Mouse (Mus musculus) MEL (cell line): ENCODE data around the gene Sft2d2. TPM values are rescaled to one million over a fixed set of nuclear protein-coding genes. Genes with fewer than 3 reads are reported as not detected.
A peak's percentile ranks its signal among the peaks of the same experiment; 100 is the strongest.

Experiments used
- DNase-seq: peaks from one replicate; pipeline ENCODE4 v3.0.0; 2011; ENCODE audit warnings: low read depth, low spot score
- H3K27ac ChIP-seq: 2 replicates; pipeline ENCODE4 v1.5.1; 2012; ENCODE audit warnings: low read depth, mild to moderate bottlenecking, control low read depth, low read length, moderate library complexity; ENCODE audit not compliant: control insufficient read depth
- H3K27me3 ChIP-seq, 2 experiments: fragments of 150-350 bp in 1 of 2; sonication (generic) in 1 of 2; 2 replicates each; pipeline ENCODE4 v1.6.1; 2012; ENCODE audit warnings: low read length in 2 of 2, mild to moderate bottlenecking in 2 of 2, improper control_type of control experiment in 1 of 2, moderate library complexity in 1 of 2; ENCODE audit not compliant: insufficient read depth in 2 of 2, control insufficient read depth in 1 of 2
- H3K36me3 ChIP-seq, 2 experiments: 2 replicates each; pipeline ENCODE4 v1.6.1; 2012 to 2014; ENCODE audit warnings: low read length in 2 of 2, improper control_type of control experiment in 1 of 2, inconsistent platforms in 1 of 2, mild to moderate bottlenecking in 1 of 2; ENCODE audit not compliant: insufficient read depth in 2 of 2, control insufficient read depth in 1 of 2
- H3K4me1 ChIP-seq, 2 experiments: fragments of 150-350 bp in 1 of 2; sonication (generic) in 1 of 2; 2 replicates each; pipeline ENCODE4 v1.6.1; 2012; ENCODE audit warnings: low read length in 2 of 2, improper control_type of control experiment in 1 of 2, mild to moderate bottlenecking in 1 of 2; ENCODE audit not compliant: insufficient read depth in 2 of 2, control insufficient read depth in 1 of 2
- H3K4me3 ChIP-seq, 2 experiments: fragments of 150-350 bp in 1 of 2; sonication (generic) in 1 of 2; 2 replicates each; pipeline ENCODE4 v1.5.1; 2012; ENCODE audit warnings: low read depth in 2 of 2, low read length in 2 of 2, mild to moderate bottlenecking in 2 of 2, moderate library complexity in 2 of 2, control low read depth in 1 of 2, improper control_type of control experiment in 1 of 2; ENCODE audit not compliant: control insufficient read depth in 1 of 2, insufficient read depth in 1 of 2
- H3K79me2 ChIP-seq: 2 replicates; pipeline ENCODE4 v1.6.1; 2012; ENCODE audit warnings: mild to moderate bottlenecking, low read length, moderate library complexity; ENCODE audit not compliant: control insufficient read depth, poor library complexity, insufficient read depth
- H3K9ac ChIP-seq: 2 replicates; pipeline ENCODE4 v1.6.1; 2012; ENCODE audit warnings: low read depth, mild to moderate bottlenecking, control low read depth, low read length, moderate library complexity; ENCODE audit not compliant: control insufficient read depth, poor library complexity, severe bottlenecking
- H3K9me3 ChIP-seq: fragments of 150-350 bp; sonication (generic); replicated peaks from 2 replicates; pipeline ENCODE4 v1.6.1; 2012; ENCODE audit warnings: mild to moderate bottlenecking, low read length, improper control_type of control experiment, moderate library complexity; ENCODE audit not compliant: insufficient read depth
- BHLHE40 ChIP-seq: IDR thresholded peaks from 2 replicates; pipeline ENCODE4 v1.6.1; 2012; ENCODE audit warnings: low read depth, mild to moderate bottlenecking, inconsistent platforms, low read length, improper control_type of control experiment, borderline replicate concordance
- CHD1 ChIP-seq: IDR thresholded peaks from 2 replicates; pipeline ENCODE4 v1.6.1; 2012; ENCODE audit warnings: low read depth, mild to moderate bottlenecking, inconsistent platforms, low read length, improper control_type of control experiment
- EP300 ChIP-seq, 2 experiments: IDR thresholded peaks; 2 replicates each; pipeline ENCODE4 v1.6.1; 2011; ENCODE audit warnings: improper control_type of control experiment in 2 of 2, low read length in 2 of 2, low read depth in 1 of 2, mild to moderate bottlenecking in 1 of 2
- ETS1 ChIP-seq: IDR thresholded peaks from 2 replicates; pipeline ENCODE4 v1.6.1; 2012; ENCODE audit warnings: low read depth, mild to moderate bottlenecking, inconsistent platforms, low read length, improper control_type of control experiment, moderate library complexity
- HCFC1 ChIP-seq: IDR thresholded peaks from 2 replicates; pipeline ENCODE4 v1.6.1; 2012; ENCODE audit warnings: low read depth, mild to moderate bottlenecking, inconsistent platforms, low read length, improper control_type of control experiment, moderate library complexity
- MXI1 ChIP-seq: IDR thresholded peaks from 2 replicates; pipeline ENCODE4 v1.6.1; 2011; ENCODE audit warnings: mild to moderate bottlenecking, low read depth, low read length, improper control_type of control experiment
- MYC ChIP-seq: IDR thresholded peaks from 2 replicates; pipeline ENCODE4 v1.6.1; 2011; ENCODE audit warnings: low read depth, mild to moderate bottlenecking, low read length, improper control_type of control experiment, moderate library complexity
- NELFE ChIP-seq: IDR thresholded peaks from 2 replicates; pipeline ENCODE4 v1.6.1; 2011; ENCODE audit warnings: low read depth, low read length, improper control_type of control experiment
- NRF1 ChIP-seq: IDR thresholded peaks from 2 replicates; pipeline ENCODE4 v1.6.1; 2014; ENCODE audit warnings: low read depth, mild to moderate bottlenecking, inconsistent platforms, low read length, improper control_type of control experiment, moderate library complexity; ENCODE audit not compliant: poor library complexity, insufficient read depth, severe bottlenecking
- POLR2AphosphoS5 ChIP-seq: IDR thresholded peaks from 2 replicates; pipeline ENCODE4 v1.6.1; 2012; ENCODE audit warnings: low read depth, borderline replicate concordance, mild to moderate bottlenecking, inconsistent platforms, low read length, moderate library complexity, mixed read lengths
- TAL1 ChIP-seq: IDR thresholded peaks from 2 replicates; pipeline ENCODE4 v1.6.1; 2012; ENCODE audit warnings: mild to moderate bottlenecking, inconsistent platforms, low read length, moderate library complexity, mixed read lengths
- TBP ChIP-seq: IDR thresholded peaks from 2 replicates; pipeline ENCODE4 v1.8.0; 2011; ENCODE audit warnings: low read depth, low read length, improper control_type of control experiment
- TCF12 ChIP-seq: IDR thresholded peaks from 2 replicates; pipeline ENCODE4 v1.6.1; 2014; ENCODE audit warnings: low read depth, mild to moderate bottlenecking, inconsistent platforms, low read length, improper control_type of control experiment, moderate library complexity
- USF1 ChIP-seq: IDR thresholded peaks from 2 replicates; pipeline ENCODE4 v1.6.1; 2014; ENCODE audit warnings: low read depth, mild to moderate bottlenecking, inconsistent platforms, low read length, improper control_type of control experiment, moderate library complexity
- USF2 ChIP-seq, 2 experiments: IDR thresholded peaks; 2 replicates each; pipeline ENCODE4 v1.6.1; 2011 to 2012; ENCODE audit warnings: improper control_type of control experiment in 2 of 2, low read length in 2 of 2, borderline replicate concordance in 1 of 2, inconsistent platforms in 1 of 2, low read depth in 1 of 2, mild to moderate bottlenecking in 1 of 2; ENCODE audit not compliant: insufficient read depth in 1 of 2
- ZKSCAN1 ChIP-seq: IDR thresholded peaks from 2 replicates; pipeline ENCODE4 v1.6.1; 2012; ENCODE audit warnings: low read depth, mild to moderate bottlenecking, inconsistent platforms, low read length, improper control_type of control experiment, moderate library complexity
- ZMIZ1 ChIP-seq: IDR thresholded peaks from 2 replicates; pipeline ENCODE4 v1.6.1; 2012; ENCODE audit warnings: low read depth, mild to moderate bottlenecking, inconsistent platforms, low read length, improper control_type of control experiment, moderate library complexity
- ZNF384 ChIP-seq: IDR thresholded peaks from 2 replicates; pipeline ENCODE4 v1.6.1; 2012; ENCODE audit warnings: low read depth, mild to moderate bottlenecking, inconsistent platforms, low read length, improper control_type of control experiment
- polyA plus RNA-seq, 2 experiments: library from polyadenylated mRNA; stranded (reverse) in 1 of 2; unstranded in 1 of 2; fragments of >175 nt in 1 of 2; fragments of >200 nt in 1 of 2; gene quantifications; 2 replicates each; pipeline versions ENCODE4 v1.2.1 to v1.2.4; 2012; ENCODE audit warnings: low replicate concordance in 2 of 2, low read depth in 1 of 2; ENCODE audit not compliant: insufficient read length in 2 of 2, insufficient read depth in 1 of 2, missing spikeins in 1 of 2
- total RNA-seq: library from RNA; depleted of rRNA; stranded (reverse); fragments of 300-350 nt; gene quantifications from 2 replicates; pipeline ENCODE4 v1.2.3, GENCODE M21; 2012

The Sft2d2 gene
- total and polyA plus RNA-seq, 3 experiments = 4.0 to 8.9 TPM; not detected in 1

GRCm38 (mm10) chr1:165197875-165198274 is 3.6 kb upstream of the Sft2d2 start (continued):
- peak; percentile 37 to 58; a peak in 3 of 4 replicates for TF ChIP-seq EP300 (IDR thresholded peaks at IDR 0.05; ENCODE audit: low read depth in 1 of 2, low read length in 2 of 2)
- no peak for TF ChIP-seq CHD1
- no peak for TF ChIP-seq TAL1
- TF ChIP-seq NRF1 = no peak
- TF ChIP-seq TCF12 = 0 out of 2 replicates have a peak, but pooled peaks have one; percentile 25
- no peak for TF ChIP-seq NELFE
- TF ChIP-seq POLR2AphosphoS5 = no peak
- TF ChIP-seq MYC = 0 out of 2 replicates have a peak, but pooled peaks have one; percentile 30
- TF ChIP-seq MXI1 = 0 out of 2 replicates have a peak, but pooled peaks have one; percentile 20
- no peak for TF ChIP-seq ZMIZ1
- peak; percentile 33; the same call in 1 of the 2 replicates for TF ChIP-seq BHLHE40
- TF ChIP-seq ZNF384 = peak; percentile 94
- TF ChIP-seq HCFC1 = peak; percentile 63
- TF ChIP-seq USF2 (IDR thresholded peaks at IDR 0.05; ENCODE audit: borderline replicate concordance in 1 of 2, insufficient read depth in 1 of 2, low read depth in 1 of 2, low read length in 2 of 2) = no peak
- TF ChIP-seq TBP = no peak
- no peak; the same call in 1 of the 2 replicates for TF ChIP-seq ZKSCAN1

- no peaks in the 10 kb centered on the region for H3K9me3 ChIP-seq
- 0 out of 2 replicates have a peak, but pooled peaks have one; percentile 16 for TF ChIP-seq USF1
- TF ChIP-seq ETS1 = no peak
- TF ChIP-seq POLR2AphosphoS5 = no peak
- DNase-seq = peak; percentile 61
- H3K9ac ChIP-seq = peak overlapping the region; percentile 80; the same call in 1 of the 2 replicates
- peaks cover 2% of the 10 kb centered on the region; the same call in 1 of the 2 replicates for H3K79me2 ChIP-seq
- no peaks in the 10 kb centered on the region; a peak in 2 of 4 replicates for H3K27me3 ChIP-seq
- H3K27ac ChIP-seq = peak overlapping the region; percentile 74
- H3K36me3 ChIP-seq = peaks cover 0 to 19% of the 10 kb centered on the region in 2 experiments; a peak in 2 of 4 replicates
- H3K4me1 ChIP-seq = peaks cover 12 to 26% of the 10 kb centered on the region in 2 experiments
- peak overlapping the region; percentile 46 to 95; a peak in 3 of 4 replicates for H3K4me3 ChIP-seq
These were observed 1.2 kb upstream of the Sft2d2 start for GRCm38 (mm10) chr1:165195396-165195960.
